Mouse (Mus musculus) testis, postnatal 10 days (tissue): ENCODE data around the gene Gas2l2.

ENCODE experiments used
- DNase-seq: peaks from one replicate; pipeline ENCODE4 v3.0.0; 2021; ENCODE audit warnings: low spot score

Gas2l2 gene

DNA sequence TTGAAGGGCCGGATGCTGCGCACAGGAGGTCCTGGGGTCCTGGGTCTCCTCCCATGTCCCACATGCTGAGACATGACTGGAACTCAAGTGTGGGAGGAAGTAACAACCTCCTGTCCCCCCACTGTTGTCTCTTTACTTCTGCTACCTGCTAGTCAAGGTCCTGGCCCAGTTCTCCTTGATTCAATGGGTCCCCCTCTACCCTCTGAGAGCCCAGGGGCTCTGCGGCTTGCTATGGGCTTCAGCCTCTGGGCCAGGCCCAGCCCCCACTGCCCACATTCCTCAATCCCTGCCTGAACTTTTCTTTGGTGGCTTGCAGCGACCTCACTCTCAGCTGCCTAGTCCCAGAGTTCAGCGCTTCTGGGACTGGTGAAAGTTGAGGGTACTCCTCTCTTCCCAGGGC is at the start of gene Gas2l2:
Gene Gas2l2, minus strand, starts transcription at position 101 of the 400 bp plus-strand sequence.
- no peak for DNase-seq

GRCm38 (mm10) chr11:83473235-83474016 is 44.2 kb upstream of the Gas2l2 start:
- DNase-seq = no peak

GRCm38 (mm10) chr11:83472324-83473234 is 43.3 kb upstream of the Gas2l2 start, which contains the start of gene Taf15:
Taf15 (plus strand) TSS chr11:83473086.
- peak; percentile 98 for DNase-seq

DNA sequence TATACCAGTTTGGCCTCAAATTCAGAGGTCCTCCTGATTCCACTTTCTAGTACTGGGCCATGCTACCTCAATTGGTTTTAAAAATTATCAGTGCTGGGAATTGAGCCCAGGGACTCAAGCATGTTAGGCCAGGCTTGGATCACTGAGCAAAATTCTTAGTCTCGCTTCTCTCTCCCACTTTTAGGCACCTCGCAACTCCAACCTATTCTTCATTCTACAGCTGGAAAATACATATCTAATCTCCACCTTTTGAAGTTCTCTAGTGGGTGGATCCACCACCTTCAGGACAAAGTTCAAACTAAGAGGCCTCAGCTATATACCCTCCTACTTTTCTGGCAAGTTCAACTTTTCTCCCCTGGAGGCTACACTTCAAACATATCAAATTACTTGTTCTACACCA is 42.5 kb upstream of the Gas2l2 start:
- DNase-seq = no peak

- no peak for DNase-seq
Measured at GRCm38 (mm10) chr11:83468765-83469164, 39.5 kb upstream of the Gas2l2 start.

DNA sequence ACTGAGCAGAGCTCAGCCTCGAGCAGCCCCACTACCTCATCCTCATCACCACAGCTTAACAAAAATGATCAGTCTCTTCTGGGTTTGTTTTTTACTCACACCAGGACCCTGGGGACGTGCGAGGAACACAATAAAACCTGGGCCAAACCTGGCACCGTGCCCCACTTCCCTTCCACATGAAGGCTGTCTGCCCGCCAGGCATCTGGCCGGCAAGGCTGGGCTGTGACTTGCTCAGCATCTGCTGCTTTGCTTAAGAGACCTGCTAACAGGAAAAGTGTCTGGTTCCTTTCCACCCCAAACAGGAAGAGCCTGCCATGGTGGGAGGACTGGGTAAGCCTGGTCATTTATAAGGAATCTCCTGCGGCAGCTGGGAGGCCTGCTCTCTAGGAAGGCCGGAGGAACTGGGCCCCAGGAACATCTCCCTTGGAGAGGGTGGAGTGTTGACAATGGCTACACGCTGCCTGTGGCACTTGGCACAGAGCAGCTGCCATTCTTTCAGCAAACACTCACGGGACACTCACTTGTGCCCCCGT is 37.9 kb upstream of the Gas2l2 start:
- DNase-seq = peak; percentile 70

- DNase-seq = no peak
Measured at GRCm38 (mm10) chr11:83465976-83466375, 36.7 kb upstream of the Gas2l2 start.

DNA sequence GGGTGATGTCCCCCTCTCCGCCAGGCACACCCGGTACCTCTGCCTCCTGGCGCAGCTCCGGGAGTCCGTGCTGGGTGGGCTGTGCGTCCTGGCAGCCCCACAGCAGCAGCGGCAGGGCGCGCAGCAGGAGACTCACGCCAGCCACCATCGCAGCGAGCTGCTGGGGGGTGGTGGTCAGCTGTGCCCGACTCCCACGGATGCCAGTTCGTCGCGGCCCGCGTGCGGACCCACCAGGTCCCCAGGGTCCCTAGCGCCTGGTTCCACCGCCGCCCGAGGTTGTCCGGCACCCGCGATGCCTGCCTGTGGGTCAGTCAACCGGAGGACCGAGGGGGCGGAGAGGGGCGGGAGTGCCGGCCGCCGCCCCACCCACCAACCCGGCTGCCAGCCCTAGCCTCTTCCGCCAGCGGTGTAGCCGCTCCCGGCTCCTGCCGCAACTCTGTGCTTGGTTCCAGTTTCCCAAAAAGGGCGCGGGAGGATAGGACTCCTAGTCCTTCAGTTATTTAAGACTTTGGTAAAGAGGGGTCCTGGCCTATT is 33.5 kb upstream of the Gas2l2 start, which contains the start of gene Mmp28:
Gene Mmp28, minus strand, starts transcription at position 361 of the 534 bp plus-strand sequence.
- DNase-seq = peak; percentile 69

- peak; percentile 21 for DNase-seq
Measured at GRCm38 (mm10) chr11:83461462-83462027, 32.3 kb upstream of the Gas2l2 start.

DNA sequence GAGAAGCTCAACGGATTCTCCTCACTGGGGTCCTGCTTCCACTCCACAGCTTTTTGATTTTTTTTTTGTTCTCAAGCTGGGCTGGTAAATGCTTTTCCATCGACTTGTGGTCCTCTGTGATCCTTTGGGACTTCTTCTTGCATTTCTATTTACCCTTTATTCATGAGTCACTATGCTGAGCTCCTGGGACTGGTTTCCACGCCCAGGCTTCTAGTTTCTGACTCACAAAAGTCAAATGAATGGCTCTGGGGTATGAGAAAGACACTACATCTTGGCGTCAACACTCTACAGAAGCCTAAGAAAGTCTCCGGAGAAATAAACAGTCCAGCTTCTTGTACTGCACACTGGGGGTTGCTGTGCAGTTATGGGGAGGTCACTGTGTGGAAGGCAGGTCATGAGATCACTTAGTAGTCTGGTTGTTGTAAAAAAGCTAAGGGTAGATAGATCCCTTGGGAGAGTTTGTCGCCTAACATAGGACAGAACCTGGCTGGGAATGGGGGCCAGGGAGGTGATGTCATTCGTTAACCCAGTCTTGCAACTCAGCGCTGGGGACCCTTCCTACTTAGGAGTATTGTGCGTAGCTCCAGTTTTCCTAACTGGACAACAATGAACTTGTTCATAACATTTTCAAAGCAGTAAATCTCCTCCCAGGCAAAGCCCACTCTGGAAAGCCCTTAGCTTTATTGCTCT is 28.8 kb upstream of the Gas2l2 start:
- DNase-seq = no peak

DNA sequence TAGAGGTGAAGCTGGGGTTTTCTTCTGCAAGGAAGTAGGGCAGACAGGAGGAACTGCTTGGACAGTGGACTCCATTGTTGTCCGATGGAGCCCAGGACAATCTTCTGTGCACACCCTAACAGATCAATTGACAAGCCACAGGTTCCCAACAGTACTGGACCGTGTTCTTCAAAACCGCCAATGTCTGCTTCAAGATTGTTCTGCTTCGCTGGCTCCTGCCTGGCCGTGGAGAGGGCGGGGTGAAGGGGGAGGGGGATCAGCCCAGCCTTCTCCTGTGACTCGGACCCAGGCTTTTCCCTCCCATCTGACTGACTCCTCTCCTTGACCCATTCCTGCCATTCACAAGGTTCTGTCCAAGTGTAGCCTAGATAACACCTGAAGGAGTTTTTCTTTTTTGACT is 28.0 kb upstream of the Gas2l2 start:
- no peak for DNase-seq

- no peak for DNase-seq
Measured at GRCm38 (mm10) chr11:83455608-83456007, 26.4 kb upstream of the Gas2l2 start.

GRCm38 (mm10) chr11:83454548-83454947 is 25.3 kb upstream of the Gas2l2 start:
- DNase-seq = no peak

DNA sequence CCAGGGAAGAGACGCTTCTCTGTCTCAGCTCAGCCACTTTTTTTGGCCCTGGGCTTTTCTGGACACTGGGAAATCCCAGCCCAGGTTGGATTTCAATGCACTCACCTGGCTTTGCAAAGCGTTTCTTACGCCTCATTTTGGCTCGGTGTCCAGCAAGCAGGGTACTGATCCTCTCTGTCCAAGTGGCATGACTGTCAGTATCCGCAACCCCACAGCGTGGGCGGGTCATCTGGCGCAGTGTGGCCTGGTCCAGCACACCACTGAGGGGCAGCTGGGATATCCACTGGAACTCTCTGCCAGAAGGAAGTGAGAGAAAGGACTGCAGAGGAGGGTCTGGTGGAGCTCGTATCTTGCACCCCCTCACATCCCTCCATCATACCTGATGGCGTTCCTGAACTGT is 22.0 kb upstream of the Gas2l2 start:
- no peak for DNase-seq

GRCm38 (mm10) chr11:83450550-83450949 is 21.3 kb upstream of the Gas2l2 start:
- no peak for DNase-seq

GRCm38 (mm10) chr11:83449298-83449697 is 20.0 kb upstream of the Gas2l2 start:
- no peak for DNase-seq

- DNase-seq = peak; percentile 72
Measured at GRCm38 (mm10) chr11:83448927-83449236, 19.6 kb upstream of the Gas2l2 start.

GRCm38 (mm10) chr11:83448021-83448926 is 19.0 kb upstream of the Gas2l2 start:
- DNase-seq = peak; percentile 57

- DNase-seq = no peak
Measured at GRCm38 (mm10) chr11:83447612-83448011, 18.4 kb upstream of the Gas2l2 start.

DNA sequence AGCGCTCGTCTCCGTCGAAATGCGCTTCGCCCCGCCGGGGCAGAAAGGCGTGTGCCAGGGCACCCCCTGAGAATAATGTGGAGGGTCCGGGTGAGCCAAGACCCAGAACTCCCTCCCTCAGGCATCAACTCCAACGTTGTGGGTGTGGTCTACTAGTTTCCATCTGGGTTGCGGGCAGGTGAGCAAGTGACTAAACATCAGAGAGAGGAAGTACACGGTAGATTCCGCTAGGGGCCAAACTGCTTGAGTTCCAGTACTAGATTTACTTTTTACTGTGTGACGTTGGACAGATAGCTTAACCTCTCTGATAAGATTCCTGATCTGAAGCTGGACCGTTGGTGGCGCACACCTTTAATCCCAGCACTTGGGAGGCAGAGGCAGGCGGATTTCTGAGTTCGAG is 15.7 kb upstream of the Gas2l2 start:
- no peak for DNase-seq
